Mouse (Mus musculus) lung, adult 2 months (tissue): ENCODE measurements at regions not wholly inside any gene's neighbourhood (a gene's known extent, or its start where the extent isn't known, plus 50 kb on each side); places are given as distances from the start of the nearest gene placed in this dataset.

ENCODE experiments used
- CTCF ChIP-seq: fragments of 200-500 bp; IDR thresholded peaks from 2 replicates; pipeline ENCODE4 v1.5.1; 2011; ENCODE audit warnings: mild to moderate bottlenecking, low read length, control low read depth; ENCODE audit not compliant: insufficient read depth
- POLR2A ChIP-seq: fragments of 200-500 bp; IDR thresholded peaks from 2 replicates; pipeline ENCODE4 v1.6.1; 2011; ENCODE audit warnings: low read depth, mild to moderate bottlenecking, control low read depth, low read length, borderline replicate concordance; ENCODE audit errors: extremely low read depth

GRCm38 (mm10) chr12:73481705-73482104 lies 64.5 kb downstream of the Tmem30b start:
- no peak for TF ChIP-seq CTCF
- no peak for TF ChIP-seq POLR2A
